Mouse (Mus musculus) midbrain, embryonic 10.5 days (tissue): ENCODE measurements around the gene Pet117. TPM values are rescaled to one million over a fixed set of nuclear protein-coding genes. Genes with fewer than 3 reads are reported as not detected.
"Not testable (repeated sequence)": the region's sequence is repeated elsewhere in the genome, so short reads cannot be mapped to it uniquely, and the experiment has no call there.

Experiments used
- DNase-seq: peaks from one replicate; pipeline ENCODE4 v3.0.0-alpha.2; 2017; ENCODE audit warnings: low spot score
- H3K27ac ChIP-seq: fragments of 300-500 bp; sonication (generic); replicated peaks from 2 replicates; pipeline ENCODE4 v1.5.1; 2016; ENCODE audit warnings: mild to moderate bottlenecking
- H3K27me3 ChIP-seq: fragments of 300-500 bp; sonication (generic); 2 replicates; pipeline ENCODE4 v1.6.1; 2016; ENCODE audit warnings: low read depth, mild to moderate bottlenecking; ENCODE audit not compliant: poor library complexity, severe bottlenecking
- H3K36me3 ChIP-seq: fragments of 300-500 bp; sonication (generic); 2 replicates; pipeline ENCODE4 v1.6.1; 2016; ENCODE audit warnings: mild to moderate bottlenecking, moderate library complexity
- H3K4me1 ChIP-seq: fragments of 300-500 bp; sonication (generic); 2 replicates; pipeline ENCODE4 v1.6.1; 2016
- H3K4me3 ChIP-seq: fragments of 300-500 bp; sonication (generic); 2 replicates; pipeline ENCODE4 v1.5.1; 2016; ENCODE audit warnings: mild to moderate bottlenecking, moderate library complexity
- H3K9me3 ChIP-seq: fragments of 300-500 bp; sonication (generic); replicated peaks from 2 replicates; pipeline ENCODE4 v1.6.1; 2016; ENCODE audit warnings: mild to moderate bottlenecking
- WGBS: fragments of 180-500 bp; shearing (Covaris S2); methylation state at CpG from one replicate; pipeline ENCODE4 v1.1.7; 2016; 5-methylcytosine and 5-hydroxymethylcytosine counted together
- polyA plus RNA-seq: library from polyadenylated mRNA; unstranded; fragments of >200 nt; fragmentation: Nextera tagmentation; extraction: Ambion mirVana; gene quantifications from 2 replicates; pipeline ENCODE4 v1.2.1, GENCODE M21; 2016

Gene Pet117
- polyA plus RNA-seq, result not detected in 2 replicates

- peak; percentile 98 for DNase-seq
- peaks cover 11% of the 10 kb centered on the region for H3K36me3 ChIP-seq
- H3K27me3 ChIP-seq, result no peaks in the 10 kb centered on the region
- peaks cover 20% of the 10 kb centered on the region for H3K4me1 ChIP-seq
- peak within 1 kb of the TSS; percentile 60 for H3K4me3 ChIP-seq
- no peaks in the 10 kb centered on the region for H3K9me3 ChIP-seq
- H3K27ac ChIP-seq, result peak within 1 kb of the TSS; percentile 98
- WGBS, result 6% methylated on average over 38 of the region's 38 CpGs
Observed at GRCm38 (mm10) chr2:144368400-144369019, at the start of gene Pet117, which contains the start of gene Kat14. Pet117 (plus strand) TSS chr2:144368996. Kat14 (plus strand) TSS chr2:144368983.

DNA sequence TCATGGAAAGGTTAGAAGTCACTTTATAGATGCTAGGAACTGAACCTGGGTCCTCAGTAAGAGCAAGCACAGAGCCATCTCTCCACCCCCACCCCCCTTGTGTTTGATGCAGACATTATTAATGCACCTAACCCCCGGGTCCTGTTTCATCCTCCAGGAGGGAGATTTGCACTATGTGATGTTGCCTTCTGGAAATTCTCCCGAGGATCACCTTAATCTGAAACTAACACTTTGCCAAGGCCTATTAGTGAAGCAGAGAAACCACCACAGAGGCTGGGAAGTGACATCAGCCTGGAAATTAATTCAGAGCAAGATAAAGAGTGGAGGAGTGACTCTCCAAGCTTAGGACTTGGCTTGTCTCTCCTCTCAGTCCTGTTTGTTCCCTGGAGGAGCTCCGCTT is 44.6 kb upstream of the Pet117 start:
- Histone ChIP-seq H3K9me3 (no peaks in the 10 kb centered on the region), H3K4me1 (peaks cover under 1% of the 10 kb centered on the region)
- WGBS, result 77% methylated on average over 3 of the region's 3 CpGs

DNA sequence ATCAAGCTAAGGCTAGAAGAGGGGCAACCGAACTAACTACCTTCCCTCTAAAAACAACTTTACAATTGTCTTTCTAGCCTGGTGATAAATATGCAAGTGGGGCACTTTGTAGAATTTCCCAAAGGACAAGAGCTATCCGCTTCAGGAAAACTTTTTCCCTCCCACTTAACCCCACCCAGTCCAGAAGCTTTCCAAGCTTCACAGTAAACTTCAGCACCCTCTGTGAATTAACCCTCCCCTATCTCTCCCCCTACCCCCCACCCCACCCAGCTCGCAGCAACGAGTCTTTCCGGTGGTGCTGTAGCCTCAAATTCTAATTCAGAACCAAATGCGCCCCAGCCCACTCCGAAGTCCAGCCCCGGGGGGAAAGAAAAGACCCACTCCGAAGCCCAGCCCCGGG is 39.3 kb upstream of the Pet117 start:
- peak overlapping the region; percentile 21; the same call in 1 of the 2 replicates for H3K4me3 ChIP-seq
- peaks cover 73% of the 10 kb centered on the region for H3K27me3 ChIP-seq
- peaks cover 40% of the 10 kb centered on the region for H3K4me1 ChIP-seq
- DNase-seq, result no peak
- H3K27ac ChIP-seq, result no peak overlapping the region
- no peaks in the 10 kb centered on the region for H3K9me3 ChIP-seq
- no peaks in the 10 kb centered on the region for H3K36me3 ChIP-seq
- WGBS, result 6% methylated on average over 10 of the region's 10 CpGs

More for the DNA sequence above, 44.6 kb upstream of the Pet117 start:
- peaks cover 20% of the 10 kb centered on the region for H3K27me3 ChIP-seq
- no peak overlapping the region for H3K4me3 ChIP-seq
- no peak for DNase-seq
- H3K27ac ChIP-seq, result no peak overlapping the region
- H3K36me3 ChIP-seq, result no peaks in the 10 kb centered on the region

DNA sequence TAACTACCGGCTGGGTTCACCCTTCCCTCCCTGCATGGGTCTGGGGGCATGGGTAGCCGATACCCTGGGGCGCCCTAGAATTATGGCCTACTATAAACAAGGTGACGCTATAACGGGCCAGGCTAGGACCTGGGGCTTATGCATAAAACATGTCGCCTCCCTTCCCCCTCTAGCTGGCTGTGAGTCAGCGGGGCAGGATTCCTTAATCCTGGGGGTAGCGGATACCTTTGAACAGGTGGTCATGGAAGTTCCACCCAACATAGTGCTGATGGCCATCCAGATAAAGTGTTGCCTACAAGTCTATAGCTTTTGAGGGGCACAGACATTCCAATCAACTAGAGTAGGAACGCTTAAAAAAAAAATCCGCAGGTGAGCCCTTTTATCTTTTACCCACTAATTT is 38.9 kb upstream of the Pet117 start:
- H3K9me3 ChIP-seq, result no peaks in the 10 kb centered on the region
- 3% methylated on average over 10 of the region's 10 CpGs for WGBS
- DNase-seq, result peak; percentile 34
- H3K27ac ChIP-seq, result no peak overlapping the region
- H3K27me3 ChIP-seq, result peaks cover 77% of the 10 kb centered on the region
- peaks cover 40% of the 10 kb centered on the region for H3K4me1 ChIP-seq
- H3K4me3 ChIP-seq, result peak overlapping the region; percentile 21; the same call in 1 of the 2 replicates
- no peaks in the 10 kb centered on the region for H3K36me3 ChIP-seq

DNA sequence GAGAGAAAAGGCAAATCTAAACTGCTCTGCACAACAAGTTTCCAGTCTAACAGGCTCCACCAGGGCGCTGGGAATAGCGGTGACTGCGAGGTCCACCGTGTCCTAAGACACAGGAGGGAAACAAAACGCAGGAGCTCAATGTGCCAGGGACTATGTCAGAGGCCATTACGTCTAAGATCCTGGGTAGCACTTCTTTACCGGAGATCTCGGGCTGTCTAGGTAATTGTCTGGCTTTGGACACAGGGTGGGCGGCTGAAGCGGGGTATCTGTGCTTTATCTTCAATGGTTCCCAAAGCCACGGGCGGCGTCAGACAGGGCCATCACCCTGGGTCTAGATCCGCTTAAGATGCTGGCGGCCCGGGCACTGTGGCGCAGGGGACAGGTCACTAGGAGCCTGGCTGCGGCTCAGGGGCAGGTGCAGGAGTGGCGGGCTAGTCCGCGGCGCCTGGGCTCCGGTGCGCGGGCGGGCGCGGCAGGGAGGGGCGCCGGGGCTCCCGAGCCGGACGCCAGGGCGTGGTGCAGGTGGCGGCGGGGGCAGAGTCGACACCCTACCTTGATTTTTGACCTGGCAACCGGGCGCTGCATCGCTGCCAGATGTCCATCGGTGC is 38.3 kb upstream of the Pet117 start:
- Histone ChIP-seq H3K4me3 (peak overlapping the region; percentile 60), H3K9me3 (no peaks in the 10 kb centered on the region), H3K4me1 (peaks cover 40% of the 10 kb centered on the region), H3K27me3 (peaks cover 83% of the 10 kb centered on the region), H3K36me3 (no peaks in the 10 kb centered on the region), H3K27ac (no peak overlapping the region)
- under 1% methylated on average over 41 of the region's 41 CpGs for WGBS
- peak; percentile 55 for DNase-seq

- Histone ChIP-seq H3K27ac (no peak overlapping the region), H3K9me3 (no peaks in the 10 kb centered on the region), H3K27me3 (peaks cover 86% of the 10 kb centered on the region), H3K4me1 (peaks cover 40% of the 10 kb centered on the region), H3K4me3 (peak overlapping the region; percentile 60), H3K36me3 (no peaks in the 10 kb centered on the region)
- DNase-seq, result no peak
- WGBS, result under 1% methylated on average over 44 of the region's 50 CpGs
Observed at GRCm38 (mm10) chr2:144330960-144331371, 37.8 kb upstream of the Pet117 start.

GRCm38 (mm10) chr2:144331401-144332302 is 37.1 kb upstream of the Pet117 start, which contains the start of gene Ovol2:
Ovol2 (minus strand) TSS chr2:144332146.
- no peaks in the 10 kb centered on the region for H3K9me3 ChIP-seq

GRCm38 (mm10) chr2:144332486-144332885 is 36.3 kb upstream of the Pet117 start:
- Histone ChIP-seq H3K4me3 (peak overlapping the region; percentile 60), H3K36me3 (no peaks in the 10 kb centered on the region), H3K27me3 (peaks cover 91% of the 10 kb centered on the region), H3K27ac (no peak overlapping the region), H3K9me3 (no peaks in the 10 kb centered on the region), H3K4me1 (peaks cover 40% of the 10 kb centered on the region)
- DNase-seq, result peak; percentile 27
- WGBS, result 5% methylated on average over 9 of the region's 9 CpGs

More at GRCm38 (mm10) chr2:144331401-144332302, 37.1 kb upstream of the Pet117 start, which contains the start of gene Ovol2:
- peak; percentile 46 for DNase-seq
- Histone ChIP-seq H3K36me3 (no peaks in the 10 kb centered on the region), H3K4me3 (peak within 1 kb of the TSS; percentile 60), H3K27me3 (peaks cover 91% of the 10 kb centered on the region), H3K27ac (no peak within 1 kb of the TSS), H3K4me1 (peaks cover 40% of the 10 kb centered on the region)
- WGBS, result 1% methylated on average over 62 of the region's 62 CpGs

DNA sequence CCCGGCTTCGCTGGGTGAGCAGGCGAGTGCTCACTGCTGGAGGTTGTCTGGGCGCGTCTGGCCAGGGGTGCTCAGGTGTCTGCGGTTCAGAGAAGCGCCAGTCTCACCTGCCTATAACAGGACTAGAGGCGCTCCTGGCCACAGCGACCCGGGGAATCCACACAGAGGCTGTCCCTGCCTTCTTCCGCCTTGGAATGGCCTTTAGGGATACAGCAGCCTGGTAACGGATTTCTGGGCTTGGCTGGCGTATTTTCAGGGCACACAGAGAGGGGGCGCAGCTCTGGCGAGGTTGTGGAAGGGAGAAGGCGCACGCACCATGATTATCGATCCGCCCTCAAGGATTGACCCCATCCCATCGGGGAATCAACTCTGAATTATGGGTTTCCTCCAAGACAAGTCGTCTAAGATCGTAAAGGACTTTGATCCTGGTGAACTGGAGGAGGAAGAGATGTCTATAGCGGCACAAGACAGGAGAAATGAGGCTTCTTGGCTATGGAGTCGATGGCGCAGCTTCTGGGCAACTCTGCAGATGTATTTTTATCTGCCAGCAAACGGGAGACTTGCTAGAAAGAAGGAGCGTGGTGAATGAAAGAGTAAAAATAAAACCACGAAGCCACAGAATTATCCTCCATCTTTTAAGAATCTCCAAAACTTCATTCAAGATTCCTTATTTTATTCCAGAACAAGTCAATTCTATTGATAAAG is 35.5 kb upstream of the Pet117 start:
- 8% methylated on average over 28 of the region's 28 CpGs for WGBS
- Histone ChIP-seq H3K36me3 (no peaks in the 10 kb centered on the region), H3K4me3 (peak overlapping the region; percentile 60), H3K9me3 (no peaks in the 10 kb centered on the region), H3K27ac (no peak overlapping the region), H3K4me1 (peaks cover 40% of the 10 kb centered on the region), H3K27me3 (peaks cover 83% of the 10 kb centered on the region)
- peak; percentile 61 for DNase-seq

GRCm38 (mm10) chr2:144337230-144337629 is 31.6 kb upstream of the Pet117 start:
- no peak for DNase-seq
- no peak overlapping the region for H3K27ac ChIP-seq
- H3K9me3 ChIP-seq, result no peaks in the 10 kb centered on the region
- peaks cover 11% of the 10 kb centered on the region for H3K4me1 ChIP-seq
- H3K36me3 ChIP-seq, result no peaks in the 10 kb centered on the region
- H3K4me3 ChIP-seq, result no peak overlapping the region
- 84% methylated on average over 3 of the region's 3 CpGs for WGBS
- H3K27me3 ChIP-seq, result peaks cover 44% of the 10 kb centered on the region

DNA sequence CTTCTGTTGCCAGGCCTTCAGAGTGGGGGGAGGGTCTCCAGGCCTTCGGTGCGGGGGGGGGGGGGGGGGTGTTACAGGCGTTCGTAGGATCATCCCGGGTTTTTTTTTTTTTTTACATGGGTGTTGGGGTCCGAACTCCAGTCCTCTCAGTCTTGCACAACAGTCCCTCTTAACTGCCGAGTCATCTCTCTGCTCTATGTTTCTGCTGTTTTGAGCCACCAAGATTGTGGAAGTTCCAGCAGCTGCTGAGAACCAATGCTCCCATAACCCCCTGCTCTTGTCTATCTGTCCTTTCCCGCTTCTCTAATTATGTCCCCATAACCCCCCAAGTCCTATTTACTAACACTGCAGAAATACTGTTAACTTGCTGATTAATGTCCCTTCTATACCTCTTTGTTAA is 31.1 kb upstream of the Pet117 start:
- DNase-seq, result no peak
- H3K27me3 ChIP-seq, result peaks cover 39% of the 10 kb centered on the region
- H3K4me3 ChIP-seq, result no peak overlapping the region
- WGBS, result 83% methylated on average over 8 of the region's 8 CpGs
- no peaks in the 10 kb centered on the region for H3K36me3 ChIP-seq
- H3K27ac ChIP-seq, result no peak overlapping the region
- H3K9me3 ChIP-seq, result no peaks in the 10 kb centered on the region
- peaks cover 7% of the 10 kb centered on the region for H3K4me1 ChIP-seq

- not testable (repeated sequence) for H3K4me1 ChIP-seq, H3K36me3 ChIP-seq, H3K4me3 ChIP-seq, H3K9me3 ChIP-seq, H3K27ac ChIP-seq, DNase-seq
- WGBS, result 75% methylated on average over 6 of the region's 6 CpGs
- H3K27me3 ChIP-seq, result peaks cover 35% of the 10 kb centered on the region
Observed at GRCm38 (mm10) chr2:144338149-144338548, 30.6 kb upstream of the Pet117 start.
